Mouse (Mus musculus) limb, embryonic 10.5 days (tissue): ENCODE measurements around the gene Tubg2. TPM values are rescaled to one million over a fixed set of nuclear protein-coding genes. Genes with fewer than 3 reads are reported as not detected.

Source experiments
- DNase-seq: peaks from one replicate; pipeline ENCODE4 v3.0.0-alpha.2; 2017; ENCODE audit warnings: low spot score
- H3K27ac ChIP-seq: fragments of 300-500 bp; sonication (generic); 2 replicates; pipeline ENCODE4 v1.5.1; 2016; ENCODE audit warnings: mild to moderate bottlenecking
- H3K27me3 ChIP-seq: fragments of 300-500 bp; sonication (generic); 2 replicates; pipeline ENCODE4 v1.6.1; 2016; ENCODE audit warnings: low read depth, mild to moderate bottlenecking; ENCODE audit not compliant: poor library complexity, severe bottlenecking
- H3K36me3 ChIP-seq: fragments of 300-500 bp; sonication (generic); 2 replicates; pipeline ENCODE4 v1.6.1; 2016; ENCODE audit warnings: mild to moderate bottlenecking, moderate library complexity
- H3K4me1 ChIP-seq: fragments of 300-500 bp; sonication (generic); 2 replicates; pipeline ENCODE4 v1.6.1; 2016
- H3K4me3 ChIP-seq: fragments of 300-500 bp; sonication (generic); 2 replicates; pipeline ENCODE4 v1.5.1; 2016; ENCODE audit warnings: mild to moderate bottlenecking, moderate library complexity
- H3K9me3 ChIP-seq: fragments of 300-500 bp; sonication (generic); replicated peaks from 2 replicates; pipeline ENCODE4 v1.6.1; 2016; ENCODE audit warnings: mild to moderate bottlenecking
- WGBS: fragments of 180-500 bp; shearing (Covaris S2); methylation state at CpG from one replicate; pipeline ENCODE4 v1.1.7; 2016; 5-methylcytosine and 5-hydroxymethylcytosine counted together
- polyA plus RNA-seq: library from polyadenylated mRNA; unstranded; fragments of >200 nt; fragmentation: Nextera tagmentation; extraction: Ambion mirVana; gene quantifications from 2 replicates; pipeline ENCODE4 v1.2.1, GENCODE M21; 2016

Tubg2 gene
- polyA plus RNA-seq, 1 experiment from 2014 or later, result 3.0 TPM

- Histone ChIP-seq H3K9me3 (no peaks in the 10 kb centered on the region), H3K36me3 (no peaks in the 10 kb centered on the region; the same call in 1 of the 2 replicates), H3K4me1 (peaks cover 69% of the 10 kb centered on the region), H3K27me3 (peaks cover 92% of the 10 kb centered on the region), H3K27ac (peak within 1 kb of the TSS; percentile 73), H3K4me3 (peak within 1 kb of the TSS; percentile 69)
- under 1% methylated on average over 49 of the region's 50 CpGs for WGBS
- DNase-seq, result peak; percentile 93
Observed at GRCm38 (mm10) chr11:101170811-101171610, 15.3 kb downstream of the Tubg2 start, which contains the start of gene Plekhh3. Gene Plekhh3, minus strand, starts transcription at chr11:101171351.

- H3K27ac ChIP-seq, result peak overlapping the region; percentile 56
- DNase-seq, result peak; percentile 80
- no peaks in the 10 kb centered on the region for H3K9me3 ChIP-seq
- peaks cover 92% of the 10 kb centered on the region for H3K27me3 ChIP-seq
- H3K4me1 ChIP-seq, result peaks cover 76% of the 10 kb centered on the region
- H3K4me3 ChIP-seq, result peak overlapping the region; percentile 69
- WGBS, result under 1% methylated on average over 31 of the region's 31 CpGs
- no peaks in the 10 kb centered on the region; the same call in 1 of the 2 replicates for H3K36me3 ChIP-seq
Observed at GRCm38 (mm10) chr11:101171721-101172433, 16.2 kb downstream of the Tubg2 start.

- Histone ChIP-seq H3K36me3 (no peaks in the 10 kb centered on the region; the same call in 1 of the 2 replicates), H3K4me3 (peak overlapping the region; percentile 69), H3K9me3 (no peaks in the 10 kb centered on the region), H3K27ac (peak overlapping the region; percentile 56; the same call in 1 of the 2 replicates), H3K27me3 (peaks cover 92% of the 10 kb centered on the region), H3K4me1 (peaks cover 79% of the 10 kb centered on the region)
- DNase-seq, result no peak
- WGBS, result 15% methylated on average over 5 of the region's 5 CpGs
Observed at GRCm38 (mm10) chr11:101172434-101172815, 16.7 kb downstream of the Tubg2 start.

- DNase-seq, result no peak
- 5% methylated on average over 11 of the region's 11 CpGs for WGBS
- Histone ChIP-seq H3K4me1 (peaks cover 78% of the 10 kb centered on the region), H3K4me3 (peak overlapping the region; percentile 46), H3K27ac (0 out of 2 replicates have a peak overlapping the region, but pooled peaks have one; percentile 73), H3K27me3 (peaks cover 92% of the 10 kb centered on the region), H3K36me3 (no peaks in the 10 kb centered on the region), H3K9me3 (no peaks in the 10 kb centered on the region)
Observed at GRCm38 (mm10) chr11:101173112-101173511, 17.4 kb downstream of the Tubg2 start.

- H3K36me3 ChIP-seq, result no peaks in the 10 kb centered on the region
Observed at GRCm38 (mm10) chr11:101173631-101174388, 18.1 kb downstream of the Tubg2 start.

GRCm38 (mm10) chr11:101174389-101174745 is 18.7 kb downstream of the Tubg2 start:
- DNase-seq, result no peak
- Histone ChIP-seq H3K4me1 (peaks cover 80% of the 10 kb centered on the region), H3K27me3 (peaks cover 92% of the 10 kb centered on the region), H3K4me3 (peak overlapping the region; percentile 46), H3K9me3 (no peaks in the 10 kb centered on the region), H3K36me3 (no peaks in the 10 kb centered on the region), H3K27ac (peak overlapping the region; percentile 73; the same call in 1 of the 2 replicates)
- WGBS, result 39% methylated on average over 9 of the region's 9 CpGs

More at GRCm38 (mm10) chr11:101173631-101174388, 18.1 kb downstream of the Tubg2 start:
- Histone ChIP-seq H3K4me1 (peaks cover 81% of the 10 kb centered on the region), H3K9me3 (no peaks in the 10 kb centered on the region), H3K4me3 (peak overlapping the region; percentile 46), H3K27me3 (peaks cover 92% of the 10 kb centered on the region), H3K27ac (peak overlapping the region; percentile 73)
- under 1% methylated on average over 61 of the region's 61 CpGs for WGBS
- DNase-seq, result peak; percentile 88

GRCm38 (mm10) chr11:101174851-101175628 is 19.3 kb downstream of the Tubg2 start, which contains the start of gene Ccr10:
Gene Ccr10, minus strand, starts transcription at chr11:101175443.
- Histone ChIP-seq H3K9me3 (no peaks in the 10 kb centered on the region), H3K27me3 (peaks cover 92% of the 10 kb centered on the region), H3K4me1 (peaks cover 74% of the 10 kb centered on the region), H3K36me3 (no peaks in the 10 kb centered on the region), H3K4me3 (peak within 1 kb of the TSS; percentile 46), H3K27ac (peak within 1 kb of the TSS; percentile 73; the same call in 1 of the 2 replicates)
- WGBS, result 26% methylated on average over 14 of the region's 14 CpGs
- peak; percentile 32 for DNase-seq

GRCm38 (mm10) chr11:101175636-101176116 is 20.0 kb downstream of the Tubg2 start:
- Histone ChIP-seq H3K36me3 (no peaks in the 10 kb centered on the region), H3K4me3 (peak overlapping the region; percentile 41), H3K9me3 (no peaks in the 10 kb centered on the region), H3K27ac (no peak overlapping the region), H3K27me3 (peaks cover 91% of the 10 kb centered on the region), H3K4me1 (peaks cover 67% of the 10 kb centered on the region)
- DNase-seq, result peak; percentile 28
- WGBS, result 9% methylated on average over 11 of the region's 11 CpGs

- no peaks in the 10 kb centered on the region for H3K36me3 ChIP-seq
- H3K4me1 ChIP-seq, result peaks cover 62% of the 10 kb centered on the region
- 2% methylated on average over 25 of the region's 25 CpGs for WGBS
- peak; percentile 59 for DNase-seq
- peaks cover 88% of the 10 kb centered on the region for H3K27me3 ChIP-seq
- peak overlapping the region; percentile 41 for H3K4me3 ChIP-seq
- no peak overlapping the region for H3K27ac ChIP-seq
- no peaks in the 10 kb centered on the region for H3K9me3 ChIP-seq
Observed at GRCm38 (mm10) chr11:101176117-101176691, 20.5 kb downstream of the Tubg2 start.

- Histone ChIP-seq H3K4me1 (peaks cover 52% of the 10 kb centered on the region), H3K27me3 (peaks cover 86% of the 10 kb centered on the region)
- WGBS, result 30% methylated on average over 22 of the region's 22 CpGs
Observed at GRCm38 (mm10) chr11:101176933-101177773, 21.4 kb downstream of the Tubg2 start.

More at GRCm38 (mm10) chr11:101176933-101177773, 21.4 kb downstream of the Tubg2 start:
- H3K27ac ChIP-seq, result no peak overlapping the region
- H3K36me3 ChIP-seq, result no peaks in the 10 kb centered on the region
- H3K9me3 ChIP-seq, result no peaks in the 10 kb centered on the region
- DNase-seq, result peak; percentile 63
- peak overlapping the region; percentile 13; the same call in 1 of the 2 replicates for H3K4me3 ChIP-seq
